Mouse (Mus musculus) urinary bladder, postnatal 4 days (tissue): ENCODE measurements around the gene Rfc5.
"Not testable (repeated sequence)": the region's sequence is repeated elsewhere in the genome, so short reads cannot be mapped to it uniquely, and the experiment has no call there.

Source experiments
- DNase-seq, 2 experiments: peaks; one replicate each; pipeline ENCODE4 v3.0.0; 2021 to 2022; ENCODE audit warnings: low spot score in 2 of 2

Gene Rfc5

GRCm38 (mm10) chr5:117388877-117389276 is at the start of gene Rfc5:
TSS of gene Rfc5 (minus strand) at chr5:117389047.
- peak; percentile 94 to 97 for DNase-seq

GRCm38 (mm10) chr5:117433501-117433900 is 44.7 kb upstream of the Rfc5 start:
- not testable (repeated sequence) for DNase-seq

- no peak for DNase-seq
Observed at GRCm38 (mm10) chr5:117417442-117417841, 28.6 kb upstream of the Rfc5 start.

GRCm38 (mm10) chr5:117415011-117415912 is 26.4 kb upstream of the Rfc5 start:
- DNase-seq: no peak

- no peak for DNase-seq
Observed at GRCm38 (mm10) chr5:117414611-117415010, 25.8 kb upstream of the Rfc5 start.

- DNase-seq: peak; percentile 32 to 62
Observed at GRCm38 (mm10) chr5:117413507-117414501, 25.0 kb upstream of the Rfc5 start, which contains the start of gene Ksr2. TSS of gene Ksr2 (plus strand) at chr5:117414000.

GRCm38 (mm10) chr5:117409369-117409768 is 20.5 kb upstream of the Rfc5 start:
- no peak for DNase-seq

- DNase-seq: no peak
Observed at GRCm38 (mm10) chr5:117408216-117408615, 19.4 kb upstream of the Rfc5 start.

- DNase-seq: not testable (repeated sequence)
Observed at GRCm38 (mm10) chr5:117404671-117405070, 15.8 kb upstream of the Rfc5 start.

GRCm38 (mm10) chr5:117403609-117404008 is 14.8 kb upstream of the Rfc5 start:
- DNase-seq: no peak

- DNase-seq: no peak
Observed at GRCm38 (mm10) chr5:117399281-117399680, 10.4 kb upstream of the Rfc5 start.

GRCm38 (mm10) chr5:117398007-117398550 is 9.2 kb upstream of the Rfc5 start:
- DNase-seq: peak in 1 of 2 experiments; percentile 47

GRCm38 (mm10) chr5:117397371-117397770 is 8.5 kb upstream of the Rfc5 start:
- DNase-seq: no peak

GRCm38 (mm10) chr5:117396596-117397014 is 7.8 kb upstream of the Rfc5 start:
- no peak for DNase-seq

- no peak for DNase-seq
Observed at GRCm38 (mm10) chr5:117395834-117396233, 7.0 kb upstream of the Rfc5 start.

GRCm38 (mm10) chr5:117390895-117391294 is 2.0 kb upstream of the Rfc5 start:
- no peak for DNase-seq

- DNase-seq: peak; percentile 35 to 66
Observed at GRCm38 (mm10) chr5:117388296-117388751, 523 bp downstream of the Rfc5 start.

GRCm38 (mm10) chr5:117383198-117383597 is 5.6 kb downstream of the Rfc5 start:
- DNase-seq: no peak

GRCm38 (mm10) chr5:117381785-117382184 is 7.1 kb downstream of the Rfc5 start:
- DNase-seq: no peak

GRCm38 (mm10) chr5:117380199-117380598 is 8.6 kb downstream of the Rfc5 start:
- no peak for DNase-seq

- DNase-seq: not testable (repeated sequence)
Observed at GRCm38 (mm10) chr5:117377731-117378130, 11.1 kb downstream of the Rfc5 start.

GRCm38 (mm10) chr5:117376331-117376761 is 12.5 kb downstream of the Rfc5 start:
- DNase-seq: no peak
